Mouse (Mus musculus) right cerebral cortex, postnatal 25 days (tissue): ENCODE measurements around the gene Kif26b.

ENCODE experiments used
- DNase-seq: peaks from one replicate; pipeline ENCODE4 v3.0.0; 2022

The Kif26b gene

DNA sequence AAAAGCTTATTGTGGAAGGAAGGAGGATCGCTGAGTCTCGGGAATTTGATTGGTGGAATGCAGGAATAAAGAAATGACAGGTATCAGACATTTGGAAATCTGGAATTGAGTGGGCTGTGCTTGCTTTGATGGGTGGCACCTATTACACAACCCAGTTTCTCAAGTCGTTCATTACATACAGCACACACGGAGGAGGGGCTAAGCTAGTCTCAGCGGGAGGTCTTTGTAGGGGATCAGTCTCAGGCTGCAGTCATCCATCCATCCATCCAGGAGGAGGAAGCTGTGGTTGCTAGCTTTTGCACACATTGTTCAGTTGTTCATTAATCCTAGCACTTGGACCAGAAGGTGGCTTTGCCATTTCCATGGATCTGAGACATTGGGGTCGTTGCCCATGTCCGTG lies 137.6 kb downstream of the Kif26b start:
- DNase-seq: no peak

DNA sequence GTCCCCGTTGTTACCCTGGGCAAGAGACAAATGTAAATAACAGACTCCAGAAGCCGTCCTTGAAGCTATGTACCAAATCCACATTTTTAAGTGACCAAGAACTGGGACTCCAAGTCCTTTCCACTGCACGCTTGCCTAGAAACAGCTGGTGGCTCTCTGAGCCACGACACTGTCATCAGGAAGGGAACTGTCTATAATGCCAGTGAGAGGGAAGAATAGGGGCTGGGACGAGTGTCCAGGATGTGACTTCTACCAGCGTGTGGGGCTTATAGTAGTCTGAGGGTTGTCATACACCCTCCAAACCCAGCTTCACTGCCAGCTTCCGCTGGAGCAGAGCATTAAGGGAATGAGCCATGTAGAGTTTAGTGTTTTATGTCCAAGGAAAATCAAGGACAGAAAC lies 138.9 kb downstream of the Kif26b start:
- DNase-seq: no peak

DNA sequence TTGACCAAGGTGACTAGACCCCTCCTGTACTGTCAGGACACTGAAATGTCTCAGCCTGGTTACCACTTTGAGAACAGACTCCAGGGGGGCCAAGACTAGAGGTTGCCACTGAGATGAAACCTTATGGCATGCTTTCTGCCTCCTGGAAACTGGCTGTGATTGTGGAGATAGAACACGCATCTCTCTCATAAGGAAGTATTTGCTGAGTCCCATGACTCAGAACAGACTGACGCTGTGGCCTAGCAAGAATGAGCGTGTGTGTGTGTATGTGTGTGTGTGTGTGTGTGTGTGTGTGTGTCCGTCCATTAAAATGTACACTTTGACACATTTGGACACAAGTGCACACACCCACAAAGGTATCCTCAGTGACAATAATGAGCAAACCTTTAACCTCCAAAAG lies 140.0 kb downstream of the Kif26b start:
- DNase-seq: no peak

DNA sequence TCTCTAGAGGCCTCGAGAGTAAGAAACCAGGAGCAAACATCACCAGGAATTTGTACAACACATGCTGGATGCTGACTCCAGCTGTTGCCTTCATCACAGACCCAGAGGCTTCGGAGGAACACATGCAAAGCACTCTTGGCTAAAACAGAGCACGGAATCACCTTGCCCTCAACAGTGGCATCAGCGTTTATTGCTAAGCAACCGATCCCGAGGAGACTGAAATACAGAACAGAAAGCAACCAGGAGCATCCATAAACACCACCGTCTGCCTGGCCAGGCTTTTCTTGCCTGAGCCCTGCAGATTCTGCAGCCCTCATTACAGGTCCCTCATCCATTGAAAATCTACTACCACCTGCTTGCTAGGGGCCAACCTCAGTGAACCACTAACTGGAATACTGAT lies 144.1 kb downstream of the Kif26b start:
- DNase-seq: no peak

DNA sequence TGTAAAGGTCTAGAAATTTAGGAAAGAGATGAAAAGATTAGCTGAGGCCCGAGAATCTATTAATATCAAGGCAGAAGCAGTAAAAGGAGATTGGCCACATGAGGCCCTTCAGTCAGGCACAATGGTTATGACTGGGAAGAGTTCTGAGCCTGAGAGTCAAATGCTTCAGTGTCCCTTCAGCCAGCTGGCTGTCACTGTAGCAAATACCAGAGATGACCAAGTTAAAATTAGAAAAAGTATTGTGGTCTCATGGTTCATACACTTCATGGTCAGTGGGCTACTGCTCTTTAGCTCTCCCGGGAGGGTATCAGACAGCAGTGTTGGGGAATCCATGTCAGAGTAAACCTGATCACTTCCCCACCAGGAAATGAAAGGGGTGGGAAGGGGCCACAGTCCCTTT lies 144.6 kb downstream of the Kif26b start:
- no peak for DNase-seq

DNA sequence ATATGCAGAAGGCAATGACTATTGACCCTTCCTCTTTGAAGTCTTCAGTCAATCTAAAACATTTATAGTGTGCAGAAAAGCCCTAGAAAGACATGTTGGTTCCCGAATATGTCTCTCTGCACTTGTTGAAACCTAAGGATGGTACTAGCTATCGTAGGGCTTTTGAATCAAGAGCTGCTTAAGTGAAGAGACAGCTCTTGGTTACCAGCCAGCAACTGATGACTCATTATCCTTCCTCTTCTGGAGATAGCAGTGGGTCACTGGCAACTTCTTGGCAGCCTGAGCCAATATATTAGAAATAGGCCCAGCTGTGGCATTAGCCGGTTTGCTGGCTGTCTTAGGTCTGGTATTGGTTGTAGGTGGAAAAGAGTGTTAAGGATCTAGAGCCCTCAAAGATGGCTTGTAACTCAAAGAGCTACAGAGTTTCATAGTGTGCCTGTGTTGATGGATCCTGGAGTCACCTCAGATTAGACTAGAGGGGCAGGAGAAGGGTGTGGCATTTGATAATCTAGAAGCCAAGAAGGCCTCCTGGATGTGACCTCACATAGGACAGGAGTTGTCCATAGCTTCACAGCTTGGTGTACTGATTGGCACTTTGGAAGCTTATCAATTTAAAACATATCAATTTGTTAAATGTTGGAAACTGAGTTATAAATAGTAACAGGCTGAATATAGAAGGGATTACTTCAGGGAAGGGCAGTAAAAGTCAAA lies 146.8 kb downstream of the Kif26b start:
- no peak for DNase-seq

DNA sequence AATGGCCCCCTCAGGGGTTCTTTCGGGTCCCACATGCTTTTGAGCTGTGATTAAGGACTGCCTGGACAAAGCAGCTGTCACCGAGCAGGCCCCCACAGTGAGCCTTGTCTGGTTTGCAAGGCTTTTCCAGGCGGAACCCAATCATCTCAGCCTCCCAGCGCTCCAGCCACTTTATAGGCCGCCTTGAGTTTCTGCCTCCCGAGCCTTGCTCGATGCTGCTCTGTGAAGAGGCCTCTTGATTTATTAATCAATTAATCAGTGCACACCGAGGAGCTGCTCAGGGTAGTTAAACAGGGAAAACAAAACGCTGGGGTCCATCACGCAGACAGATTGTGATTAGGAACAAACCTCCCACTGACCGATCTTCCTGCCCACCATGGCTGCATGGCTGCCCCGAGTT lies 148.2 kb downstream of the Kif26b start:
- DNase-seq: no peak

DNA sequence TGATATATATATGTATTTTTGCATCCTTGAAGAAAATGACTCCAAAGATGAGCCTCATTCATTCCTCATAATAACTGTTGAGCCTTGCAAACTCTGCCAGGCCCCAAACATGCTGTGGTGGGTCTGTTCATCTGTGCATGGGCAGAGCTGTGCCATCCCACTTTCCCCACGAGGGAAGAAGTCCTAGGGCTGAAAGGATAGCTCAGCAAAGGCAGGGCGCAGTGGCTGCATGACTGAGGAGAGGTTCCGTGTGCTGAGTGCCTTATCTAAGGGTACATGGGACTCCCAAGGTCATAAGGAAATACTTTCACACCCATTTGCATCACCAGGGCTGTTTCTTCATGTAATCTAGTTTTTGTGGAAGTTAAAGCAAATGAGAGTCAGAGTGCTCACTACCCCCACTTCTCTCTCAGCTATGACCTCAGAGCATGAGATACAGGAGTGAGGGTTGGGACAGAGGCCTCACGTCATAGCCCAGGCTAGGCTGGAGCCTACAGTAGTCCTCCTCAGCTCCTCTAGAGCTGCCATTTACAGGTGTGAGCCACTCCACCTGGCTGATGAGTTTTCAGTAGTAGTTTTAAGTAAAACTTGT lies 148.8 kb downstream of the Kif26b start:
- DNase-seq: no peak

DNA sequence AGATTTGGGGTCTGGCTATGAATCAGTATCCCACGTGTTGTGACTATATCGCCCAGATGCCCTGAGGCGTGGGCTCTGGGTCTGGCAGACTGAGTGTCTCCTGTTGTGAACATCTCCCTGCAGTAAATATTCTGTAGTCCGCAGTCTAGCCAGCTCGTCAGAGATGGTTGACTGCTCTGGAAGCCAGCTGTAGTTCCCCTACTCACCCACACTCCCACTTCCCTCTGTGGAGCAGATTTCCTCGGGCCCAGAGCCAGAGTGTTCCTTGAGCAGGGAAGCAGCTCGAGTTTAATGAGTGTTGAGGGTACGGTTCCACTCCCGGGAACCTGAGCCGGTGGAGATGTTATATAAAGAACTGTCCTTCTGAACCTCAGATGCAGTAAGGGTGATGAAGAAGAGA lies 154.7 kb downstream of the Kif26b start:
- DNase-seq: peak; percentile 36

DNA sequence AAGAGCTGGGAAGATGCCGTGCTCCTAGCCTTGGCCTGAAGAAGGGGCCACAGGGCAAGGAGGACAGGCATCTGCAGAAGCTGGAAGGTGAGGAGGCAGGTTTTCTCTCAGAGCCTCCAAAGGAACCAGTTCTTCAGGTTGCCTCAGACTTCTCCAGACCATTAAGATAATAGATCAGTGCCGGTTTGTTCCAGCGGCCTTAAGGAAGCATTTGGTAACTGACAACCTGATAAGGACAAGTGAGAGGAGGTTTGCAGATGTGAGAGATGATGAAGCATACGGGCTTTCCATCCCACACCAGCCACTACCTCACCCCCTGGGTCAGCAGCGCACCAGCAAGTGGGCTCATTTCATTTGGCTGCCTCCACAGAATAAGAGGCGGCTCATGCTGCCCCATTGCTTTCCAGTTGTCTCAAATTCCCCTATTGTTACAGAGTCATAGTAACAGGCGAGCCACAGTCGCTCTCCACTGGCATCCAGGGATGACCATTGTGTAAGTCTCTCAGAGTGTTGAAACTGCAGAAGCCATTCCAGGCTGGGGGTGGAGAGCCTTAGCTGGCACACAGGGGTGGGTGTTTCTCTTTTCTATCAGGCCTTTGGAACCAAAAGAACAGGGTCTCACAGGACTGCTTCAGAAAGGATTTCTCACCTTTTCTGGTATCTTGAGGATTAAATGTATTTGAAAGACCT lies 156.2 kb downstream of the Kif26b start:
- no peak for DNase-seq

DNA sequence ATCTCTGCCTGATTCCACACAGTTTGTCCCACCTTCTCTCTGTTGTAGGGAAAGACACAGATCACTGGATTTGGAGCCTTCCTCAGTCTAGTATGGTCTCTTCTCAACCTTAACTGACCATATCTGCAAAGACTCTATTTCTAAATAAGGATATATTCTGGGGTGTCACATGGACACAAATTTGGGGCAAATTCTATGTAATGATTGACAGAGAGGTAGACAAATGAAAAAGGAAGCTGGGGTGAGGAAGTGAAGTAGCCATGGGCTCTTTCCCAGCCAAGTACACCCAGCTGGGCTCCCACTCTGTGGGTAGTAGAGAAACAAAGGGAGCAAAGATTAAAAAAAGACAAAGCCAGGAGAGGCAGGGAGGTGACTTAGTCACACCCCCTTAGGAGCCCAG lies 158.0 kb downstream of the Kif26b start:
- no peak for DNase-seq

DNA sequence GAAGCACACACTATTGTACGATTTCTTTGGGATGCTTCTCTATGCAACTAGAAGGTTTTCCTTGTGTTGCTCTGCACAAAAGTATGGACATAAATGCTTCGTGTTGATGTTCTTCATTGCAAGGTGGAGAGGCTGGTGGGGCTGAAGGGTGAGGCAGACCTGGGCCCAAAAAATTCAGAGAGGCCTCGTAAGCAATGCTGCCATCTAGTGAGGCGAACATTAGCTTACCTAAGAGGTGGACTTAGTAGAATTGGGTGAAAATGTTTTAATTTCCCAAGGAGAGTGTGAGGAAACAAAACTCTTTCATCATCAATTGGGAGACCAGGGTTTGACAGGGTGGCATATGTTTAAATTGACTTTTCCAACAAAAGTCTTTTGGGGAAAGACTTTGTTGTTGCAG lies 160.6 kb downstream of the Kif26b start:
- DNase-seq: no peak

DNA sequence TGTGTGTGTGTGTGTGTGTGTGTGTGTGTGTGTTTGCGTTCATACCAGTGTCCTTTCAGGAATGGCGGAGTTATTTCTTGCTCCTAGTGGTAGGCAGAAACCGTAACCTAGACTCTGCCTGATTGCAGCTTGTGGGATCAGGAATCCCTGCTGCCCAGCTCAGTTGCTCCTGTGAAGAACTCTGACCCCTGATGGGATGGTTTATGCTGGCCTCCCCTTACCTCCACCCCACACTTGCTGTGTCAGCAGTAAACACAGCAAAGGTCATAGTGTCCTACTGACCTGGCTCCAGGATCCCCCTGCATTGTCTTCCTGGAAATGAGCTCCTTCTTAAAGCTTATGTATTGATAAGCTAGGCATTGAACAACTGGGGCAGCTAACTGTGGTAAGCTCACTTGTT lies 162.8 kb downstream of the Kif26b start:
- DNase-seq: no peak

DNA sequence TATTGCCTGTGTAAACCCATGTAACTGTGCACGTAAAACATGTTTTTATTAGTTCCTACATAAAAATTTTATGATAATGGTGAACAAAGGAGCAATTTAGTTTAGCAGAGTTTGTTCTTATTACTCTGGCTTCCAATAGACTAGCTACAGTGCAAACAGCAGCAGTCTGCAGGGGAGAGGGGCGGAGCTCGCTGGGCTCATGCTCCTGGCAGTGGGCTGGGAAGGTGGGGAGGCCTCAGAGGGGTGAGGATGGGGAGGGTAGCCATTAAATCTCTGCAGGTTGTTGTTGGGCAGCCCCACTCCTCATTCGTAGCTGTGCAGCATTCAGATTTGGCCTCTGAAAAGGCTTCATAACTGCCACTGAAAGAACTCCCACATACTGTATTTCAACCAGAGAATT lies 171.2 kb downstream of the Kif26b start:
- DNase-seq: no peak

DNA sequence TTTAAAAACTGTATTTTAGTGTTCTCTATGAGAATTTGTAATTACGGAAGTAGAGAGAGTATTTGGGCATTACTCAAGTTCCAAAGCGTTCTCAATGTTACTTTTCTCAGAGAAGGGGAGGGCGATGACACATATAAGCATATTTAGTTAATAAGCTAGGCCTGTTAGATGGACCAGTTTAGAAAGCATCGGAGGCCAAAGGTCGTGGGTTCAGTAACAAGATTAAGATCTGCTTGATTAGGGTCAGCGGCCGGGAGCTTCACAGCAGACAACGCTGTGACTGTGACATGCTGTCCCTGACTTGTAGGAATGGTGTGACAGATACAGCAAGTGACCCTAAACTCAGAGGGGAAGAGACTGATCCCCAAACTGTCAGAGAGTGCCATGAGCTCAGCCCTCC lies 174.6 kb downstream of the Kif26b start:
- DNase-seq: no peak

DNA sequence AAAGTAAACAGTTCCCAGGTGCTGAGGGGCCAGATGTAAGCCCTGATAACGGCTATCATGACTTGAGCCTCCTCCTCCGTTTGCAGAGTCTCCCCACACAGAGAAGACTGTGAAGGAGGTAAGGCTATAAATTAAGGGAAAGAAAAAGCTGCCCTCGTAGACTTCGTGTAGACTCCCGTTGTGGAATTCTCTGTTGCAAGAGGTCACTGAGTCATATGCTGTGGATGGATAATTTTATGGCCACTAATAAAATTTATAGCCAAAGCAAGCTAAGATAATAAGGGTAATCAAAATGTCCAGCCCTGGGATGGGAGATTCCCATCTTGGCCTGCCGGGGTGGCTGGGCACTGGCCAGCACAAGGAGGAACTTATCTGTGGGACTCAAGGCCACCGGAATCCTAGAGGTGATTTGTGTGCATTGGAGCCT lies 179.0 kb downstream of the Kif26b start:
- no peak for DNase-seq

DNA sequence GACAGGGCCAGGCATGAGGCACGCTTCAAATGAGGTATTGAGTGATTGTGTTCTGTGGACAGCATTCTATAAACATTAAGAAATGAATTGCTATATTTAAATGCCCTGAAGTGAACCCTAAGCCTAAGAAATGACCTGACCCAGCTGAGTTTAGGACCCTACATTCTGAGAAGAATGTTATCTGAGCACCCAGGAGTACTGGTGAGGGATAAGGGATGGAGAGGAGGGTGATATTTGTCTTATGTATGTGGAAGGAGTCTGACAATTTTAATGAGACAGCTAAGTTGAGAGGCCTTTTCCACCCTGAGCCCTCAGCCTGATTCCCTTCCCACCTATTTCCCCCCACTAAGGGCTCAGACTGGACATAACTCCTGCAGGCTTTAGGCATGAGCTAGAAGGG lies 179.4 kb downstream of the Kif26b start:
- DNase-seq: no peak

DNA sequence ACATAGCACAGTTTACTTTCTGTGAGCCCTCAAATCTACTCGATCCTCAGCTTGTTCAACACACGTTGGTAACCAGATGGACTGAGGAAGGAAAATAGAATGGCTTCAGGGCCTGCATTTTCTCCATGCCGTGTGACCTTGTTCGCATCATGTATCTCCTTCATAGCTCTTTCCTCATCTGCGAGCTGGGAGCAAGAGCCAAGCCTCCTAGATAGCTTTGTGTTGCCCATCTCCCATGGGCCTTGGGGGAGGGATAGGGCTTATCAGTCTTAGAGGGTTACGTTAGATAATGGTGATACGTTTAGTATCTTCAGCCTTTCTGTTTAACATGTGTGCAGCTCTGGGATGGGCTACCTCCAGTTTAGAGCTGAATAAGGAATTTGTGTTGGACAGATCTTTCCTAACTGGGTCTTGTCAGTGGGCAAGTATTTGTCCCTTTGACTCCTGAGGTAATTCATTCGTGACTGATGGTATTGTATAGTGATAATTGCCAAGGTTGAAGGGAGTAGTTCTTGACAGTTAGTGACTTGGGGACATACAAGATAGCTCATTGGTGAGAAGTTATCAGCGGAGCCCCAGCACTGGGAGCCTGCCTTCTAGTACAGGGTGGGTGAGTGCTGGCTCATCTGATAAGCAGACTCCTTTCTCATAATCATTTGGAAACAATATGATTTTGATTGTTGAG lies 183.4 kb downstream of the Kif26b start:
- DNase-seq: no peak

DNA sequence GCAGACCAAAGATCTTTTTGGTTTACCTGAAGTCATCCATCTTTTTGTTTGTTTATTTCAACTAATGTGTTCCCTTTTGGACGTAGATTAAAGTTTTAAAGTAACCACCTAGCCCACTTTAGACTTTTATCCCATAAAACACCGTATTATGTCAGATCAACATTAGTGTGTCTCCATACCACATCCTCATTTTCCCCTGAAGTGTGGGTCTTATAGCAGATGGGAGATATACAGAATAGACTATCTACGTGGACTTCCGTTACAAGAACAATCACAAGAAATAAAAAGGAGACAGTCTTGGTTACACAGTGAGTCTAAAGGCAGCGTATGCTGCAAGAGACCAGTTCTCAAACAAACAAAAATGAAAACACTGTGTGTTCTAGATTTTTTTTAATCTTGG lies 185.3 kb downstream of the Kif26b start:
- DNase-seq: no peak

DNA sequence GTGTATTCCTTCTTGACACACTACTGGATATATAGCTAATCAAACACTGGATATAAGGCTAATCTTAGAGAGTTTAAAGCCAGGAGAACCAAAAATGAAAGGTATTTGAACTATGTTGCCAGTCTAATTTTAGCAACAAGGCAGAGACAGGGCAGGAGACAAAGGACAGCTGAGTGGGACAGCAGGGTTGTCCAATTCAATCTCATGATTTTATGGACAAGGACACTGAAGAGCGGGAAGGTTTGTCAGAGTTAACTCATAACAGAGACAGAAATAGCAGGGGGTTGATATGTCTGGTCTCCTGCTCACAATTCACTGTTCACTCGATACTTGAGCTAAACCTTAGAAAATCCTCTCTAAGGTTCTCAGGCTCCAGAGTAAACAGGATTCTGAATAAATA lies 187.5 kb downstream of the Kif26b start:
- DNase-seq: no peak

DNA sequence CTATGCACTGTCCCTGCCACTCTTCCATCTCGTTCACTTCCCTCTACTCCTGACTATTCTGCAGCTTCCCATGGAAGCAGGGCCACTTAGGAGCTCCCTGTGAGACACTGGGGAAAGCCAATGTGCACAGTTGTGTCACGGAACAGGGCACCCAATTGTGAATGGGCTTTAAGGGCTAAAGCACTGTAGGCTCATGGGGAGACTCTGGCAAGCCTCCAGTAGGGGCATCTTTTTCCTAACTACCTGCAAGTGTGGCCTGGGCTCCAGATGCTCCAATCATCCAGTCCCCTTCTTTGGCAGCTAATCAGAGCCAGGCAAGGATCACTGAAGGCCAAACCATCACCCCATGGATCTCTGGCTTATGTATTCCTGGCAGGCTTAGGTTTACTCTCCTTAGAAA lies 191.9 kb downstream of the Kif26b start:
- no peak for DNase-seq

DNA sequence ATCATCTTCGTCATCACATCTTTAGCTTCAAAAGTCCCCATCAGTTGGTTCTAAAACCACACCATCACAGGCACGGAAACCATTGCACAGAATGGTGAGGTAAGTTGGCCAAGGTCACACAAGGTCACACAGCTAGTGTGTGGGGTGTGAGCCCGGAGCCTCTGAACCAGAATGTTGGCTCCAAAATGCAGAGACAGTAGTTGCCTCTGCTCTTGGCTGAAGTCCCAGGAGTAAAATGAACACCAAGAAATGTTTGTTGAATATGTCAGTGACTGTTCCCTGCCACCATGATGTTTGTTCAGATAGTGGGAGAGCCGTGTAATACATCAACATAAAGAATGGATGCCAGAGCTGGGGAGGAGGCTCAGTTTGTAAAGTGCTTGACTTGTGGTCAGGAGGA lies 193.9 kb downstream of the Kif26b start:
- DNase-seq: no peak

DNA sequence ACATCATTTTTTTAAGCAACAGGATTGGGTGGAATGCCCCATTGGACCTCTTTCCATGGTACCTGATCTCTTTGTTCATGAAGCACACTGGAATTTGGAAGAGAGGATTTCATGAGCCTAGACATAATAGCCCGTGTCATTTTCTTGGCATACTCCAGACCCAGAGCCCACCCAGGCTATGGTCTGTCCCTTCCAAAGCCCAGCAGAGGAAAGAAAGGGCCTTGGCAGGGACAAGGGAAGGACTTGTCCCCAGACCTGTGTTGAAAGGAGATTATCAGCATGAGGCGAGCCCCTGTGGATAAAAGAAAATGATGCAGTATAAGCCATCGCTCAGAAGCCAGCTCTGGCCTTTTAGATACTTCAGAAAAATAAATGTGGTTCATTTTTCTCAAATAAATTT lies 196.6 kb downstream of the Kif26b start:
- no peak for DNase-seq

DNA sequence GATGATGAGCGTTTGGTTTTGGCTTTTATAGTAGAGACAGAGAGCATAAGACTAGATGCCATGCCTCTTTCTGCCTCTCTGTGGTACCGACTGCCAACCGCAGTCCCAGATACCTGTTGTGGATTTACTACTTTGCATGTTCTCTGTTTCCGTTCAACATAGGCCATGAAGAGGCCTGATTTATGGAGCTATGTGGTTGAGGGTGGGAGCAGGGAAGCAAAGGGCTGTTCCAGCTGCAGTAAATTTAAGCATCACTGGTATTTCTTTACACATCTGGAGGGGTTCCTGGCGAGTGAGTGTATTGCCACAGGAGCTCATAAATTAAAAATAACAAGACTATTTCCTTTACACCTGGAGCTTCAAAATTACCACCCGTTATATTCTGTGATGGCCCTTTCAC lies 199.3 kb downstream of the Kif26b start:
- no peak for DNase-seq
